Mouse (Mus musculus): ENCODE results near the gene Epb41l1. TPM values are rescaled to one million over a fixed set of nuclear protein-coding genes. Genes with fewer than 3 reads are reported as not detected.

The Epb41l1 gene
- polyA plus RNA-seq, 1 experiment = 226 TPM

DNA sequence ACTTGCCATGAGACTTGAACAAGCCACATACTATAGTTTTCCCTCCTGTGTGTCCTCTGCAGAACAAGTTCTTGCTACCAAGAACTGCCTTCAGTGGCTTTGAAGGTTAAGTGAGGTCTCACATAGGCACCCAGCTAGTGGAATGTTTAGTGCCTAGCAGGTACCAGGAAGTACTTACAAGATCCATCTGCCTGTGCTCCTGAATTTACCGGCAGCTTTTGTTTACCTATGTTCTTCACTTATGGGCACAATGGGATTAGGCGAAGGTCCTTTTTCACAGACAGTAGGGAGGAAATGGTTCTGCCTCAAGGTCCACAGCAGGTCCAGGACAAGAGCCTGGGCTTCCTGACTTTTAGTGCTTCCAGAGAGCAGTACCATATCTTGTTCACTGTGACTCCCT is 112.5 kb downstream of the Epb41l1 start:
- no peaks in the 10 kb centered on the region for H3K4me1 ChIP-seq (ENCODE audit: control insufficient read depth, insufficient read depth, low read length)
- H3K27ac ChIP-seq (ENCODE audit: insufficient read depth, low read length) = no peak overlapping the region
- no peak for TF ChIP-seq CTCF (IDR thresholded peaks at IDR 0.05; ENCODE audit: extremely low read depth, insufficient read depth, low read length)
- no peak for TF ChIP-seq POLR2A (IDR thresholded peaks at IDR 0.05; ENCODE audit: extremely low read depth, insufficient read depth, low read length)
- no peak overlapping the region for H3K4me3 ChIP-seq (ENCODE audit: insufficient read depth, low read length)

GRCm38 (mm10) chr2:156538817-156539555 is 118.3 kb downstream of the Epb41l1 start:
- H3K4me1 ChIP-seq (ENCODE audit: control insufficient read depth, insufficient read depth, low read length) = 0 out of 2 replicates have a peak, but pooled peaks cover 1% of the 10 kb centered on the region
- no peak overlapping the region for H3K27ac ChIP-seq (ENCODE audit: insufficient read depth, low read length)
- TF ChIP-seq CTCF (IDR thresholded peaks at IDR 0.05; ENCODE audit: extremely low read depth, insufficient read depth, low read length) (no peak), POLR2A (IDR thresholded peaks at IDR 0.05; ENCODE audit: extremely low read depth, insufficient read depth, low read length) (no peak)
- H3K4me3 ChIP-seq (ENCODE audit: insufficient read depth, low read length) = no peak overlapping the region

- TF ChIP-seq CTCF (IDR thresholded peaks at IDR 0.05; ENCODE audit: extremely low read depth, insufficient read depth, low read length) = no peak
- Histone ChIP-seq H3K27ac (ENCODE audit: insufficient read depth, low read length) (no peak overlapping the region), H3K4me1 (ENCODE audit: control insufficient read depth, insufficient read depth, low read length) (0 out of 2 replicates have a peak, but pooled peaks cover 1% of the 10 kb centered on the region), H3K4me3 (ENCODE audit: insufficient read depth, low read length) (no peak overlapping the region)
These were observed 120.3 kb downstream of the Epb41l1 start for GRCm38 (mm10) chr2:156540991-156541390.

GRCm38 (mm10) chr2:156542410-156542809 is 121.7 kb downstream of the Epb41l1 start:
- Histone ChIP-seq H3K4me1 (ENCODE audit: control insufficient read depth, insufficient read depth, low read length) (peaks cover 5% of the 10 kb centered on the region; the same call in 1 of the 2 replicates), H3K27ac (ENCODE audit: insufficient read depth, low read length) (no peak overlapping the region), H3K4me3 (ENCODE audit: insufficient read depth, low read length) (no peak overlapping the region)
- TF ChIP-seq CTCF (IDR thresholded peaks at IDR 0.05; ENCODE audit: extremely low read depth, insufficient read depth, low read length) (no peak), POLR2A (IDR thresholded peaks at IDR 0.05; ENCODE audit: extremely low read depth, insufficient read depth, low read length) (no peak)

GRCm38 (mm10) chr2:156543804-156544203 is 123.1 kb downstream of the Epb41l1 start:
- Histone ChIP-seq H3K27ac (ENCODE audit: insufficient read depth, low read length) (no peak overlapping the region), H3K4me1 (ENCODE audit: control insufficient read depth, insufficient read depth, low read length) (peaks cover 5% of the 10 kb centered on the region; the same call in 1 of the 2 replicates), H3K4me3 (ENCODE audit: insufficient read depth, low read length) (no peak overlapping the region)
- TF ChIP-seq POLR2A (IDR thresholded peaks at IDR 0.05; ENCODE audit: extremely low read depth, insufficient read depth, low read length) (0 out of 2 replicates have a peak, but pooled peaks have one; percentile 17), CTCF (IDR thresholded peaks at IDR 0.05; ENCODE audit: extremely low read depth, insufficient read depth, low read length) (no peak)

GRCm38 (mm10) chr2:156547123-156547891 is 126.6 kb downstream of the Epb41l1 start, which contains the start of gene Aar2:
Gene Aar2 (plus strand): TSS chr2:156547584.
- peak within 1 kb of the TSS; percentile 19; the same call in 1 of the 2 replicates for H3K27ac ChIP-seq (ENCODE audit: insufficient read depth, low read length)
- H3K4me3 ChIP-seq (ENCODE audit: insufficient read depth, low read length) = peak within 1 kb of the TSS; percentile 81
- TF ChIP-seq CTCF (IDR thresholded peaks at IDR 0.05; ENCODE audit: extremely low read depth, insufficient read depth, low read length) (no peak), POLR2A (IDR thresholded peaks at IDR 0.05; ENCODE audit: extremely low read depth, insufficient read depth, low read length) (peak; percentile 79)
- H3K4me1 ChIP-seq (ENCODE audit: control insufficient read depth, insufficient read depth, low read length) = peaks cover 5% of the 10 kb centered on the region; the same call in 1 of the 2 replicates

DNA sequence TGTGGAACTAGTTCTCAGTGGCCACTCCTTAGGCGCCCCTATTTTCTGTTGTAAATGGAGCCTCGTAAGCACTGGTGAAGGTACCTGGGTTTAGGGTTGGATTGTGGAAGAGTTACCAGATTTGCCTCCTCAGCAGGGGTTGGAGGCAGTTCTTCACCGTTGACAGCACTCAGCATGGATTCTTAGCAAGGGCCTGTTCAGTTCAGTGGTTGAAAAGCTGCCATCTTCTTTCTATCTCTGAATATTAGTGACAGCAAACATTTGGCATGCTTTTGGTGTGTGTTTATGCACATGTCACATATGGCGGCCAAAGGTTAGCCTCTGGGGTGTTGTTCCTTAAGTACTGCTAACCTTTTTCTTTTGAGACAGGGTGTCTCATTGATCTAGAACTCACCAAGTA is 131.7 kb downstream of the Epb41l1 start:
- 0 out of 2 replicates have a peak, but pooled peaks cover 1% of the 10 kb centered on the region for H3K4me1 ChIP-seq (ENCODE audit: control insufficient read depth, insufficient read depth, low read length)
- H3K27ac ChIP-seq (ENCODE audit: insufficient read depth, low read length) = no peak overlapping the region
- no peak overlapping the region for H3K4me3 ChIP-seq (ENCODE audit: insufficient read depth, low read length)
- TF ChIP-seq POLR2A (IDR thresholded peaks at IDR 0.05; ENCODE audit: extremely low read depth, insufficient read depth, low read length) (no peak), CTCF (IDR thresholded peaks at IDR 0.05; ENCODE audit: extremely low read depth, insufficient read depth, low read length) (no peak)

DNA sequence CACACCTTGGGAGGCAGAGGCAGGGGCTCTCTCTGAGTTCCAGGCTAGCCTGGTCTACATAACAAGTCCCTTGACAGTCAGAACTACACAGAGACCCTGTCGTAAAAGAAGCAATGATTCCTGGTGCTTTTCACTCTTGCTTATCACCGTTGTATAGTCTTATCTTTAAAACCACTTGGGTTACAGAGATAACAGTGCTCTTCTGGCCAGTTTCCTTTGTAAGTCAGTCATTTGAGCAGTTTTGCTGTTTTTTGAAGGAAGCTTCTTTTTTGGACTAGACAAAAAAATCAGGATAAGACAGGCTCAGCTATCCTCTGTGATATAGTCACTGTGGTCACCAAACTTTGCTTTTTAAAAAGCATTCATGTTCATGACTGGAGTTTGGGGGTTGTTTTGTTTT is 141.1 kb downstream of the Epb41l1 start:
- Histone ChIP-seq H3K27ac (ENCODE audit: insufficient read depth, low read length) (no peak overlapping the region), H3K4me1 (ENCODE audit: control insufficient read depth, insufficient read depth, low read length) (peaks cover 10% of the 10 kb centered on the region), H3K4me3 (ENCODE audit: insufficient read depth, low read length) (no peak overlapping the region)
- TF ChIP-seq CTCF (IDR thresholded peaks at IDR 0.05; ENCODE audit: extremely low read depth, insufficient read depth, low read length) = no peak
- no peak for TF ChIP-seq POLR2A (IDR thresholded peaks at IDR 0.05; ENCODE audit: extremely low read depth, insufficient read depth, low read length)

GRCm38 (mm10) chr2:156563557-156563956 is 142.8 kb downstream of the Epb41l1 start:
- no peak overlapping the region for H3K4me3 ChIP-seq (ENCODE audit: insufficient read depth, low read length)
- peak overlapping the region; percentile 53; the same call in 1 of the 2 replicates for H3K27ac ChIP-seq (ENCODE audit: insufficient read depth, low read length)
- peaks cover 10% of the 10 kb centered on the region for H3K4me1 ChIP-seq (ENCODE audit: control insufficient read depth, insufficient read depth, low read length)
- no peak for TF ChIP-seq POLR2A (IDR thresholded peaks at IDR 0.05; ENCODE audit: extremely low read depth, insufficient read depth, low read length)
- TF ChIP-seq CTCF (IDR thresholded peaks at IDR 0.05; ENCODE audit: extremely low read depth, insufficient read depth, low read length) = no peak

Data from cortical plate, adult 2 months (tissue).